Mouse (Mus musculus) lung, adult 2 months (tissue): ENCODE measurements around the gene Lrrc8c.

Source experiments
- CTCF ChIP-seq: fragments of 200-500 bp; IDR thresholded peaks from 2 replicates; pipeline ENCODE4 v1.5.1; 2011; ENCODE audit warnings: mild to moderate bottlenecking, low read length, control low read depth; ENCODE audit not compliant: insufficient read depth
- POLR2A ChIP-seq: fragments of 200-500 bp; IDR thresholded peaks from 2 replicates; pipeline ENCODE4 v1.6.1; 2011; ENCODE audit warnings: low read depth, mild to moderate bottlenecking, control low read depth, low read length, borderline replicate concordance; ENCODE audit errors: extremely low read depth

DNA sequence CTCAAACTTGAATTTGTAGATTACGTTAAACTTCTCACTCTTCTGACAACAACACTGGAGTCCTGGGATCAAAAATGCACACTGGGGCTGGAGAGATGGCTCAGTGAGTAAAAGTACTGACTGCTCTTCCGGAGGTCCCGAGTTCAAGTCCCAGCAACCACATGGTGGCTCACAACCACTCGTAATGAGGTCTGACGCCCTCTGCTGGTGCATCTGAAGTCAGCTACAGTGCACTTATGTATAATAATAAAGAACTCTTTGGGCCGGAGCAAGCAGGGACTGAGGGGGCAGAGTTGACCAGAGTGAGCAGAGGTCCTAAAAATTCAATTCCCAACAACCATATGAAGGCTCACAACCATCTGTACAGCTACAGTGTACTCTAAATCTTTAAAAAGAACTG lies 125.0 kb downstream of the Lrrc8c start:
- no peak for TF ChIP-seq CTCF
- no peak for TF ChIP-seq POLR2A
